Mouse (Mus musculus) urinary bladder, postnatal 36 days (tissue): ENCODE measurements around the gene Gm9117.
"Not testable (repeated sequence)": the region's sequence is repeated elsewhere in the genome, so short reads cannot be mapped to it uniquely, and the experiment has no call there.

Source experiments
- DNase-seq, 2 experiments: peaks; one replicate each; pipeline ENCODE4 v3.0.0; 2022; ENCODE audit warnings: low spot score in 2 of 2, mixed read lengths in 1 of 2

Gene Gm9117

GRCm38 (mm10) chr3:93943443-93943842, at the start of gene Gm9117:
Gene Gm9117 (minus strand): TSS chr3:93943543.
- DNase-seq = not testable (repeated sequence)

DNA sequence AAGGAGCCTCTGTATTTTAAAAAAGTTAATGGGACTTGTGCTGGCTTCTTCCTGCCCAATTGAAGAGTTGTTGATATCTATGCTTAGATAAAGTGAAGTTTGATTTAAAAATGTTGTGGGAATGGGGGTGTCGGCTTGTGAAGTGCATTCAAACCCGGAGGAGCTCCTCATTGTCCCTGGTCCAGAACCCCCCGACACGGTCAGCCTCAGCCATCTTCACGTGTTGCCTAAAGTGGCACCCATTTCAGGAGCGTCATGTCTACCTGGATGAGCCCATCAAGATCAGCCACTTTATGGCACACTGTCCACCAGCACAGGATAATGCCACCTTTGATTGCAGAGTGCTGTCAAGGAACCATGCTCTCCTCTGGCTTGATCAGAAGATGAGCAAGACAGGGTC, 25.6 kb upstream of the Gm9117 start:
- DNase-seq = not testable (repeated sequence)

- DNase-seq = not testable (repeated sequence)
These were observed 17.9 kb upstream of the Gm9117 start, which contains the start of gene Tdpoz5 for GRCm38 (mm10) chr3:93961214-93961613. Gene Tdpoz5 (minus strand): TSS chr3:93961314.

GRCm38 (mm10) chr3:93938386-93938785, 5.0 kb downstream of the Gm9117 start:
- not testable (repeated sequence) for DNase-seq
